Mouse (Mus musculus): ENCODE results near the gene Tmem200a. TPM values are rescaled to one million over a fixed set of nuclear protein-coding genes. Genes with fewer than 3 reads are reported as not detected.

The Tmem200a gene
- polyA plus RNA-seq, 1 experiment from 2014 or later = 13.5 TPM

DNA sequence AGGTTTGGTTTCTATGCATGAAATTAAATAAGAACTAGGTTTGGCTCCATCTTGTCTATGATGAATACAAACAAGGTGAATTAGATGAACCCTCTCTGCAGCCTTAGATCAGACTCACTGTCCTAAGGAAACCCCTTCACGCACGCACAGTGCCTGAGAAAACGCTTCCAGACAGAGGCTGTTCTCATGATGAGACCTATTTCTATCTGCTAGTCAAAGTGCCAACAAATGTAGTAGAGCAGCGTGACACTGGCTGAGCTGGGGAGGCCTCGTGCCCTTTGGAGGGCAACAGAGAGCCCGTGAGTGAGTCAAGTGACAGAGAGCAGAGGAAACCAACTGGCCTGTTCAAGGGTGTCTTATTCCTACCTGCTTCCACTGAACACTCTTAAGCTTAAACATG is 73.4 kb downstream of the Tmem200a start:
- H3K36me3 ChIP-seq (ENCODE audit: control insufficient read depth, insufficient read depth, low read length) = no peaks in the 10 kb centered on the region
- no peak overlapping the region for H3K27ac ChIP-seq (replicated peaks; ENCODE audit: low read depth, low read length)
- H3K4me1 ChIP-seq (ENCODE audit: control insufficient read depth, insufficient read depth, low read length) = no peaks in the 10 kb centered on the region
- WGBS = 83% methylated on average over 6 of the region's 6 CpGs
- ATAC-seq (ENCODE audit: low read depth) = no peak
- no peaks in the 10 kb centered on the region for H3K9me3 ChIP-seq (ENCODE audit: control insufficient read depth, low read length)
- H3K27me3 ChIP-seq (replicated peaks; ENCODE audit: control insufficient read depth, insufficient read depth, low read length) = no peaks in the 10 kb centered on the region
- no peak overlapping the region for H3K9ac ChIP-seq (ENCODE audit: low read depth, low read length)
- DNase-seq (ENCODE audit: low spot score) = no peak
- H3K4me3 ChIP-seq (ENCODE audit: low read depth, low read length) = no peak overlapping the region
- no peak overlapping the region for H3K4me2 ChIP-seq (ENCODE audit: low read depth, low read length)

DNA sequence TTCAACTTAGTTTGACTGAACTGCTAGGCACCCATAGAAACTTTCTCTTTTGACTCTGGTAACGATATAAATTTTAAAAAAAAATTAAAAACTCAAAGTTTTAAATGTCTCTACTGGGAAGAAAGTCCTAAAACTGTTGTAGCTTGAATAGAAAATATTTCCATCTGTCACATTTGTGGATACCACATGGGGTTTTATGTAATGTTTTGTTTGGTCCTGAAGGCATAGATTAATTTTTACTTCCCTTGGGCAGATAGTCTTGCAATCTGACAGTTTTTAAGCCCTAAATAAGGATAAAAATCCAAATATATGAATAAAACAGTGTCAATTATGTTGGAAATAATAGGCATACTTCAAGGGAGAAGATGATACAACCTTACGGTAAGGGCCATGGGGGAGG is 78.0 kb downstream of the Tmem200a start:
- ATAC-seq (ENCODE audit: low read depth) (no peak), DNase-seq (ENCODE audit: low spot score) (no peak)
- H3K9me3 ChIP-seq (ENCODE audit: control insufficient read depth, low read length) = no peaks in the 10 kb centered on the region
- H3K9ac ChIP-seq (ENCODE audit: low read depth, low read length) = no peak overlapping the region
- H3K4me2 ChIP-seq (ENCODE audit: low read depth, low read length) = no peak overlapping the region
- no peaks in the 10 kb centered on the region for H3K27me3 ChIP-seq (replicated peaks; ENCODE audit: control insufficient read depth, insufficient read depth, low read length)
- H3K4me1 ChIP-seq (ENCODE audit: control insufficient read depth, insufficient read depth, low read length) = no peaks in the 10 kb centered on the region
- H3K36me3 ChIP-seq (ENCODE audit: control insufficient read depth, insufficient read depth, low read length) = no peaks in the 10 kb centered on the region
- H3K27ac ChIP-seq (replicated peaks; ENCODE audit: low read depth, low read length) = no peak overlapping the region
- 91% methylated on average over 2 of the region's 2 CpGs for WGBS
- H3K4me3 ChIP-seq (ENCODE audit: low read depth, low read length) = no peak overlapping the region

DNA sequence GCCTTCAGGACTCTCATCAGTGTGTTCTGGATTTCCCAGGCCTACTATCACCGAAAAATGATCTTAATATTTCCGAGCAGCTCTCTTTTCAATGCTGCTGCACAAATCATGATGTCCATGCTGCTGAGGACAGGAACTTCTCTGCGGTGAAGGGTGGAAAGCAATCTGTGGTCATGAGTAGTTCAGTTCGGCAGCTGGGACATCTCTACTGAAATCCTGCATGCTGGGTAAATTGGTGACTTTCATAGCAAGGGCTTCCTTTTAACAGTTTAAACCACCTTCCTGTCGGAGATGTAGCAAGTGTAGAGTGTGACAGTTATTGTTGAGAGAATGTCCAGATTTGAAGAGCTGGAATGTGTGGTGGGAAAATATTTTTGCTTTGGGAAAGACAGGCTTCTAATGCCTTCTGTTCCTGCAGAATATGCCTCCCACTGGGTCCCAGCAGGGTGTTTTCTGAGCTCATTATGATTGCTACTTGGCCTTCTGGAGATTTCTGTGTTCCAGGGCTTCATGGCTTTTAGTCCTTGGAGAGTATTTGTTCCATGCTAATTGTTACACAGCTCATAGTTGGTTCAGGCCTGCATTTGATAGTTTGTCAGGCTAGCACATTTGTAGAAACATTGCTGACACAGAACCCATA is 79.4 kb downstream of the Tmem200a start:
- no peak overlapping the region for H3K9ac ChIP-seq (ENCODE audit: low read depth, low read length)
- H3K36me3 ChIP-seq (ENCODE audit: control insufficient read depth, insufficient read depth, low read length) = no peaks in the 10 kb centered on the region
- no peaks in the 10 kb centered on the region for H3K4me1 ChIP-seq (ENCODE audit: control insufficient read depth, insufficient read depth, low read length)
- no peaks in the 10 kb centered on the region for H3K9me3 ChIP-seq (ENCODE audit: control insufficient read depth, low read length)
- no peak overlapping the region for H3K4me2 ChIP-seq (ENCODE audit: low read depth, low read length)
- WGBS = 83% methylated on average over 5 of the region's 5 CpGs
- DNase-seq (ENCODE audit: low spot score) = no peak
- ATAC-seq (ENCODE audit: low read depth) = no peak
- H3K4me3 ChIP-seq (ENCODE audit: low read depth, low read length) = no peak overlapping the region
- no peaks in the 10 kb centered on the region for H3K27me3 ChIP-seq (replicated peaks; ENCODE audit: control insufficient read depth, insufficient read depth, low read length)
- H3K27ac ChIP-seq (replicated peaks; ENCODE audit: low read depth, low read length) = no peak overlapping the region

DNA sequence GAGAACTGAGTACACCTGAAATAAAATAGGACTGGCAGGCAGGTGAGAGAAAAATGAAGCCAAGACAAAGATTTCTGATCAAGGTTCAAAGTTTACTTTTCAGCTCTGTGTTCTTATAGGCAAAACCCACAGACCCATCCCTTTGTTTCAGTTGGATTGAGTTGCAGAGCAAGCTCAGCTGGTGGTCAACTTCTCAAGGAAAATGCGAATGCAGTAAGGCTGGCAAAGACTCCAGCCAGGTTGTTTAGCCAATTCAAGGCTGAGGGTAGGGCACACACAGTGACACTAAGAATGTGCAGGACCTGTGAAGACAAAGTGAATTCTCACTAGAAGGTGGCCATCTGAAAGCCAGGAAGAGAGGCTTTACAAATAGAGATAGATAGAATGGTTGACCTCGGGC is 94.8 kb downstream of the Tmem200a start:
- Histone ChIP-seq H3K36me3 (ENCODE audit: control insufficient read depth, insufficient read depth, low read length) (no peaks in the 10 kb centered on the region), H3K4me2 (ENCODE audit: low read depth, low read length) (no peak overlapping the region), H3K9me3 (ENCODE audit: control insufficient read depth, low read length) (no peaks in the 10 kb centered on the region), H3K27ac (replicated peaks; ENCODE audit: low read depth, low read length) (no peak overlapping the region), H3K4me3 (ENCODE audit: low read depth, low read length) (no peak overlapping the region), H3K4me1 (ENCODE audit: control insufficient read depth, insufficient read depth, low read length) (no peaks in the 10 kb centered on the region), H3K27me3 (replicated peaks; ENCODE audit: control insufficient read depth, insufficient read depth, low read length) (no peaks in the 10 kb centered on the region), H3K9ac (ENCODE audit: low read depth, low read length) (no peak overlapping the region)
- WGBS = 72% methylated on average over 2 of the region's 2 CpGs
- DNase-seq (ENCODE audit: low spot score) (no peak), ATAC-seq (ENCODE audit: low read depth) (no peak)

DNA sequence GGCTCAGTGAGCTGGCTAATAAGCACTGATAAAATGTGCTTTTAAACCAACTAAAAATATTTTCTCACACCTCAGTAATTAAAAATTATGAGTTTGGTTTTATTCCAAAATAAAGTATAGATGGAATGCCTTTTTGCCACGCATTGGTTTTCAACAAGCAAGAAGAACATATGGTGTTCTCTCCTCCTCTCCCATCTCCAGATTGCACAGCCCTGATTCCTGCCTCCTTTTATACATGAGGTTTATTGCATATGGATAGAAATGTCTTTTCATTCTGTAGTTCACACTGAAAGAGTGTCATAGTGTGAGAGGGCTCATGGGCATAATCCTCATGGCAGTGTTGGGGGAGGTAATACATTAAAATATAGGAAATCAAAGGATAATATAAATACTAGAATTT is 96.2 kb downstream of the Tmem200a start:
- 77% methylated on average over 1 of the region's 1 CpGs for WGBS
- ATAC-seq (ENCODE audit: low read depth) (no peak), DNase-seq (ENCODE audit: low spot score) (no peak)
- no peak overlapping the region for H3K9ac ChIP-seq (ENCODE audit: low read depth, low read length)
- no peaks in the 10 kb centered on the region for H3K27me3 ChIP-seq (replicated peaks; ENCODE audit: control insufficient read depth, insufficient read depth, low read length)
- no peaks in the 10 kb centered on the region for H3K9me3 ChIP-seq (ENCODE audit: control insufficient read depth, low read length)
- H3K4me1 ChIP-seq (ENCODE audit: control insufficient read depth, insufficient read depth, low read length) = no peaks in the 10 kb centered on the region
- H3K4me2 ChIP-seq (ENCODE audit: low read depth, low read length) = no peak overlapping the region
- H3K4me3 ChIP-seq (ENCODE audit: low read depth, low read length) = no peak overlapping the region
- no peak overlapping the region for H3K27ac ChIP-seq (replicated peaks; ENCODE audit: low read depth, low read length)
- no peaks in the 10 kb centered on the region for H3K36me3 ChIP-seq (ENCODE audit: control insufficient read depth, insufficient read depth, low read length)

DNA sequence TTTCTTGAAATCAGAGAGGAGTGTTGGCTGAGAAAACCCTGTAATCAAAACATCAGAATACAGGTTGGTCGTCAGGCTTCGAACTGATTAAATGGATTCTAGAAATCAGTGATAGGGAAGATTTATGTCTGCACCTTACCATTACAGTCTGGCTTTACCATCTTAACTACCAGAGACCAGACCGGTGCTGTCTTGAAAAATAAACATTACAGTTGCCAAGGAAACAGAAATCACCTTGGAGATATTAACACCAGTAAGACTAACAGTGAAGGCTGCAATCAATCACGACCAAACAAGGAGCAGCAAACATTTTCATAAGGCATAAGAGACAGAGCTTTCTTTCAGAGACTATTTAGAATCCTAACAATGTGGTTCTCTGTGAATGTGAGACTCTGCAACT is 116.0 kb downstream of the Tmem200a start:
- no peaks in the 10 kb centered on the region for H3K36me3 ChIP-seq (ENCODE audit: control insufficient read depth, insufficient read depth, low read length)
- ATAC-seq (ENCODE audit: low read depth) (no peak), DNase-seq (ENCODE audit: low spot score) (no peak)
- no peaks in the 10 kb centered on the region for H3K4me1 ChIP-seq (ENCODE audit: control insufficient read depth, insufficient read depth, low read length)
- H3K9ac ChIP-seq (ENCODE audit: low read depth, low read length) = no peak overlapping the region
- no peak overlapping the region for H3K4me2 ChIP-seq (ENCODE audit: low read depth, low read length)
- H3K9me3 ChIP-seq (ENCODE audit: control insufficient read depth, low read length) = no peaks in the 10 kb centered on the region
- H3K4me3 ChIP-seq (ENCODE audit: low read depth, low read length) = no peak overlapping the region
- no peaks in the 10 kb centered on the region for H3K27me3 ChIP-seq (replicated peaks; ENCODE audit: control insufficient read depth, insufficient read depth, low read length)
- no peak overlapping the region for H3K27ac ChIP-seq (replicated peaks; ENCODE audit: low read depth, low read length)
- 47% methylated on average over 4 of the region's 4 CpGs for WGBS

DNA sequence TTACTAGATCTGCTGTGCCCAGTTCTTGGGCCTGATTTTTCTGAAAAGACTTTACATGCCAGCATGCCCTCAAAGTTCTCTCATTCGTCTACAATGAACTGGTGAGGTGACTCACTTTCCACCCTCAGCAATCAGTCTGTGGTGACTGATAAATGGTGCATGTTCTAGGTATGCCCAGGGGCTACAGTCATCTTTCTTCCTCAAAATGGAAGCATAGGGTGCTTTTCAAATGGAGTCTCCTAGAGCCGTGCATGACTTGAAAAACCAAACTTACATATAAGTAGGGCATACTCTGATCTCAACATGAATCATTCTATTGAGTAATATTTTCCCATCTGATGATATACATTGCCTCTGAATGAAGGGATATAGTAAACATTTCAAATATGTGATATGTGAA is 117.8 kb downstream of the Tmem200a start:
- no peak overlapping the region for H3K9ac ChIP-seq (ENCODE audit: low read depth, low read length)
- no peak overlapping the region for H3K4me3 ChIP-seq (ENCODE audit: low read depth, low read length)
- H3K4me2 ChIP-seq (ENCODE audit: low read depth, low read length) = no peak overlapping the region
- no peak overlapping the region for H3K27ac ChIP-seq (replicated peaks; ENCODE audit: low read depth, low read length)
- H3K4me1 ChIP-seq (ENCODE audit: control insufficient read depth, insufficient read depth, low read length) = no peaks in the 10 kb centered on the region
- DNase-seq (ENCODE audit: low spot score) (no peak), ATAC-seq (ENCODE audit: low read depth) (no peak)
- no peaks in the 10 kb centered on the region for H3K9me3 ChIP-seq (ENCODE audit: control insufficient read depth, low read length)
- WGBS = 84% methylated on average over 2 of the region's 2 CpGs
- no peaks in the 10 kb centered on the region for H3K36me3 ChIP-seq (ENCODE audit: control insufficient read depth, insufficient read depth, low read length)
- no peaks in the 10 kb centered on the region for H3K27me3 ChIP-seq (replicated peaks; ENCODE audit: control insufficient read depth, insufficient read depth, low read length)

DNA sequence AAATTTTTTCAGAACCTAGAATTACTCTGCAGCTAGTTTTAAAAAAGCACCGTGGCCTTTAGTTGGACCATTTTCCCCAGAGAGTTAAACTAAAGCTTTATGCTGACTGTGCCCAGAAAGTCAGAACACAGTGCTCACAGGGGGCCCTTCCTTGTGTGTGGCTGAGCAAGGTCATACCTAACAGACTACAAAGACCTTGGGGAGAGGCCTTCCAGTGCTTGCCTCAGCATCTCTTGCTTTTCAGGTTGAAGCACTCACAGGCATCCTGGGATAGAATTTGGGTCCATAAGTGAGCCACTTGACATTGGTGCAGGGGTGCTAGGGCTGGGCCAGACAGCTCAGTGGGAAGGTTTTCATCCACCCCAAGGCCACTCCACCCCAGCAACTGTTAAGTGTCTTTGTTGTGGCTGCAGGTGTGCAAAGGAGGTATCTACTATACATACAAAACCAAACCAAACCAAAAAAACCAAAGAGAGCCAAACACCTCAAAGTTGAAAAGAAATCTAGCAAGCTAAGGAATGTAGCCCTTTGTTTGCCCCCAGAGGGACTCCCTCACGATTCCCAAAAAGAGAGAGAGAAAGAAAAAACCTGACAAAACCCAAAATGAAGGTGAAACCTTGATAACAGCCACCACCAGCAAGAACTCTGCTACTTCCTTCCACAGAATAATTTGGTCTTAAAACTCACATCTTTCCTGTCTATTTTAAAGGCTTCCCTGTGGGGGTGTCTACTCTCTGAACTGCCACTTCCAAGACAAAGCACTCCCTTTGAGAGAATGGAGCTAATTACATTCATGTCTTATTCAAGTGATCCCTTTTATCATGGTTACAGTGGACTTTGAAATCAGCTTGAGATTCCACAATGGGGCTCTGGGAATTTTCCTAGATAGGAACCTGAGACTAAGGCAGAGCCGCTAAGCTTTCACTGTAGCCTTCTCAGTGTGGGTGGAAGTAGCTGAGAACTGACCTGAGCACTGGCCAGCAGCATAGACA is 119.8 kb downstream of the Tmem200a start:
- no peak overlapping the region for H3K4me2 ChIP-seq (ENCODE audit: low read depth, low read length)
- H3K36me3 ChIP-seq (ENCODE audit: control insufficient read depth, insufficient read depth, low read length) = no peaks in the 10 kb centered on the region
- no peak overlapping the region for H3K27ac ChIP-seq (replicated peaks; ENCODE audit: low read depth, low read length)
- no peak overlapping the region for H3K9ac ChIP-seq (ENCODE audit: low read depth, low read length)
- H3K4me1 ChIP-seq (ENCODE audit: control insufficient read depth, insufficient read depth, low read length) = no peaks in the 10 kb centered on the region
- 44% methylated on average over 3 of the region's 3 CpGs for WGBS
- no peaks in the 10 kb centered on the region for H3K9me3 ChIP-seq (ENCODE audit: control insufficient read depth, low read length)
- no peak for ATAC-seq (ENCODE audit: low read depth)
- H3K4me3 ChIP-seq (ENCODE audit: low read depth, low read length) = no peak overlapping the region
- DNase-seq (ENCODE audit: low spot score) = no peak
- no peaks in the 10 kb centered on the region for H3K27me3 ChIP-seq (replicated peaks; ENCODE audit: control insufficient read depth, insufficient read depth, low read length)

Measured in embryonic facial prominence, embryonic 14.5 days (tissue).